Mouse (Mus musculus) MEL (cell line): ENCODE measurements around the gene Srp72. TPM values are rescaled to one million over a fixed set of nuclear protein-coding genes. Genes with fewer than 3 reads are reported as not detected.

Experiments
- DNase-seq: peaks from one replicate; pipeline ENCODE4 v3.0.0; 2011; ENCODE audit warnings: low read depth, low spot score
- H3K27ac ChIP-seq: 2 replicates; pipeline ENCODE4 v1.5.1; 2012; ENCODE audit warnings: low read depth, mild to moderate bottlenecking, control low read depth, low read length, moderate library complexity; ENCODE audit not compliant: control insufficient read depth
- H3K27me3 ChIP-seq, 2 experiments: fragments of 150-350 bp in 1 of 2; sonication (generic) in 1 of 2; 2 replicates each; pipeline ENCODE4 v1.6.1; 2012; ENCODE audit warnings: low read length in 2 of 2, mild to moderate bottlenecking in 2 of 2, improper control_type of control experiment in 1 of 2, moderate library complexity in 1 of 2; ENCODE audit not compliant: insufficient read depth in 2 of 2, control insufficient read depth in 1 of 2
- H3K36me3 ChIP-seq, 2 experiments: 2 replicates each; pipeline ENCODE4 v1.6.1; 2012 to 2014; ENCODE audit warnings: low read length in 2 of 2, improper control_type of control experiment in 1 of 2, inconsistent platforms in 1 of 2, mild to moderate bottlenecking in 1 of 2; ENCODE audit not compliant: insufficient read depth in 2 of 2, control insufficient read depth in 1 of 2
- H3K4me1 ChIP-seq, 2 experiments: fragments of 150-350 bp in 1 of 2; sonication (generic) in 1 of 2; 2 replicates each; pipeline ENCODE4 v1.6.1; 2012; ENCODE audit warnings: low read length in 2 of 2, improper control_type of control experiment in 1 of 2, mild to moderate bottlenecking in 1 of 2; ENCODE audit not compliant: insufficient read depth in 2 of 2, control insufficient read depth in 1 of 2
- H3K4me3 ChIP-seq, 2 experiments: fragments of 150-350 bp in 1 of 2; sonication (generic) in 1 of 2; 2 replicates each; pipeline ENCODE4 v1.5.1; 2012; ENCODE audit warnings: low read depth in 2 of 2, low read length in 2 of 2, mild to moderate bottlenecking in 2 of 2, moderate library complexity in 2 of 2, control low read depth in 1 of 2, improper control_type of control experiment in 1 of 2; ENCODE audit not compliant: control insufficient read depth in 1 of 2, insufficient read depth in 1 of 2
- H3K79me2 ChIP-seq: 2 replicates; pipeline ENCODE4 v1.6.1; 2012; ENCODE audit warnings: mild to moderate bottlenecking, low read length, moderate library complexity; ENCODE audit not compliant: control insufficient read depth, poor library complexity, insufficient read depth
- H3K9ac ChIP-seq: 2 replicates; pipeline ENCODE4 v1.6.1; 2012; ENCODE audit warnings: low read depth, mild to moderate bottlenecking, control low read depth, low read length, moderate library complexity; ENCODE audit not compliant: control insufficient read depth, poor library complexity, severe bottlenecking
- H3K9me3 ChIP-seq: fragments of 150-350 bp; sonication (generic); replicated peaks from 2 replicates; pipeline ENCODE4 v1.6.1; 2012; ENCODE audit warnings: mild to moderate bottlenecking, low read length, improper control_type of control experiment, moderate library complexity; ENCODE audit not compliant: insufficient read depth
- CHD2 ChIP-seq: IDR thresholded peaks from 2 replicates; pipeline ENCODE4 v1.6.1; 2011; ENCODE audit warnings: low read length, improper control_type of control experiment
- CTCF ChIP-seq, 3 experiments: IDR thresholded peaks in 2 of 3; conservative IDR thresholded peaks in 1 of 3; 2 replicates each; pipeline ENCODE4 v1.5.1; 2011 to 2012; ENCODE audit warnings: low read length in 3 of 3, low read depth in 2 of 3, mild to moderate bottlenecking in 2 of 3, improper control_type of control experiment in 1 of 3, inconsistent platforms in 1 of 3, mixed read lengths in 1 of 3, moderate library complexity in 1 of 3; ENCODE audit not compliant: control insufficient read depth in 1 of 3, insufficient read depth in 1 of 3, poor library complexity in 1 of 3, severe bottlenecking in 1 of 3
- ETS1 ChIP-seq: IDR thresholded peaks from 2 replicates; pipeline ENCODE4 v1.6.1; 2012; ENCODE audit warnings: low read depth, mild to moderate bottlenecking, inconsistent platforms, low read length, improper control_type of control experiment, moderate library complexity
- GABPA ChIP-seq: IDR thresholded peaks from 2 replicates; pipeline ENCODE4 v1.6.1; 2012; ENCODE audit warnings: low read depth, mild to moderate bottlenecking, inconsistent platforms, low read length, improper control_type of control experiment, moderate library complexity
- GATA1 ChIP-seq: IDR thresholded peaks from 2 replicates; pipeline ENCODE4 v1.6.1; 2011; ENCODE audit warnings: low read depth, low read length, improper control_type of control experiment
- HCFC1 ChIP-seq: IDR thresholded peaks from 2 replicates; pipeline ENCODE4 v1.6.1; 2012; ENCODE audit warnings: low read depth, mild to moderate bottlenecking, inconsistent platforms, low read length, improper control_type of control experiment, moderate library complexity
- JUND ChIP-seq: IDR thresholded peaks from 2 replicates; pipeline ENCODE4 v1.6.1; 2011; ENCODE audit warnings: low read depth, mild to moderate bottlenecking, improper control_type of control experiment, low read length
- MAFK ChIP-seq: IDR thresholded peaks from 2 replicates; pipeline ENCODE4 v1.6.1; 2011; ENCODE audit warnings: low read depth, mild to moderate bottlenecking, low read length, improper control_type of control experiment, borderline replicate concordance
- MAX ChIP-seq: IDR thresholded peaks from 2 replicates; pipeline ENCODE4 v1.6.1; 2011; ENCODE audit warnings: low read length, improper control_type of control experiment
- MAZ ChIP-seq: IDR thresholded peaks from 2 replicates; pipeline ENCODE4 v1.6.1; 2012; ENCODE audit warnings: low read depth, mild to moderate bottlenecking, inconsistent platforms, low read length, improper control_type of control experiment
- MEF2A ChIP-seq: IDR thresholded peaks from 2 replicates; pipeline ENCODE4 v1.6.1; 2014; ENCODE audit warnings: low read depth, mild to moderate bottlenecking, inconsistent platforms, low read length, improper control_type of control experiment; ENCODE audit not compliant: poor library complexity, insufficient replicate concordance, severe bottlenecking; ENCODE audit errors: extremely low read depth
- NRF1 ChIP-seq: IDR thresholded peaks from 2 replicates; pipeline ENCODE4 v1.6.1; 2014; ENCODE audit warnings: low read depth, mild to moderate bottlenecking, inconsistent platforms, low read length, improper control_type of control experiment, moderate library complexity; ENCODE audit not compliant: poor library complexity, insufficient read depth, severe bottlenecking
- POLR2A ChIP-seq, 2 experiments: IDR thresholded peaks; 2 replicates each; pipeline ENCODE4 v1.6.1; 2011 to 2012; ENCODE audit warnings: low read length in 2 of 2, mild to moderate bottlenecking in 2 of 2, control low read depth in 1 of 2, improper control_type of control experiment in 1 of 2, low read depth in 1 of 2, moderate library complexity in 1 of 2; ENCODE audit not compliant: control insufficient read depth in 1 of 2, insufficient read depth in 1 of 2, poor library complexity in 1 of 2
- POLR2AphosphoS2 ChIP-seq: IDR thresholded peaks from 2 replicates; pipeline ENCODE4 v1.6.1; 2011; ENCODE audit warnings: low read length, improper control_type of control experiment
- RCOR1 ChIP-seq: IDR thresholded peaks from 2 replicates; pipeline ENCODE4 v1.6.1; 2012; ENCODE audit warnings: low read depth, mild to moderate bottlenecking, inconsistent platforms, low read length, improper control_type of control experiment
- TBP ChIP-seq: IDR thresholded peaks from 2 replicates; pipeline ENCODE4 v1.8.0; 2011; ENCODE audit warnings: low read depth, low read length, improper control_type of control experiment
- TCF12 ChIP-seq: IDR thresholded peaks from 2 replicates; pipeline ENCODE4 v1.6.1; 2014; ENCODE audit warnings: low read depth, mild to moderate bottlenecking, inconsistent platforms, low read length, improper control_type of control experiment, moderate library complexity
- USF1 ChIP-seq: IDR thresholded peaks from 2 replicates; pipeline ENCODE4 v1.6.1; 2014; ENCODE audit warnings: low read depth, mild to moderate bottlenecking, inconsistent platforms, low read length, improper control_type of control experiment, moderate library complexity
- USF2 ChIP-seq, 2 experiments: IDR thresholded peaks; 2 replicates each; pipeline ENCODE4 v1.6.1; 2011 to 2012; ENCODE audit warnings: improper control_type of control experiment in 2 of 2, low read length in 2 of 2, borderline replicate concordance in 1 of 2, inconsistent platforms in 1 of 2, low read depth in 1 of 2, mild to moderate bottlenecking in 1 of 2; ENCODE audit not compliant: insufficient read depth in 1 of 2
- ZKSCAN1 ChIP-seq: IDR thresholded peaks from 2 replicates; pipeline ENCODE4 v1.6.1; 2012; ENCODE audit warnings: low read depth, mild to moderate bottlenecking, inconsistent platforms, low read length, improper control_type of control experiment, moderate library complexity
- ZMIZ1 ChIP-seq: IDR thresholded peaks from 2 replicates; pipeline ENCODE4 v1.6.1; 2012; ENCODE audit warnings: low read depth, mild to moderate bottlenecking, inconsistent platforms, low read length, improper control_type of control experiment, moderate library complexity
- polyA plus RNA-seq, 2 experiments: library from polyadenylated mRNA; stranded (reverse) in 1 of 2; unstranded in 1 of 2; fragments of >175 nt in 1 of 2; fragments of >200 nt in 1 of 2; gene quantifications; 2 replicates each; pipeline versions ENCODE4 v1.2.1 to v1.2.4; 2012; ENCODE audit warnings: low replicate concordance in 2 of 2, low read depth in 1 of 2; ENCODE audit not compliant: insufficient read length in 2 of 2, insufficient read depth in 1 of 2, missing spikeins in 1 of 2
- total RNA-seq: library from RNA; depleted of rRNA; stranded (reverse); fragments of 300-350 nt; gene quantifications from 2 replicates; pipeline ENCODE4 v1.2.3, GENCODE M21; 2012

Gene Srp72
- total and polyA plus RNA-seq, 3 experiments: 87.1 to 231 (median 140) TPM

- TF ChIP-seq TBP (no peak), CTCF (IDR thresholded peaks at IDR 0.05 in 2 of 3, conservative IDR thresholded peaks at IDR 0.05 in 1 of 3; ENCODE audit: control insufficient read depth in 1 of 3, insufficient read depth in 1 of 3, low read depth in 2 of 3, low read length in 3 of 3, poor library complexity in 1 of 3, severe bottlenecking in 1 of 3) (no peak), CHD2 (no peak), USF2 (IDR thresholded peaks at IDR 0.05; ENCODE audit: borderline replicate concordance in 1 of 2, insufficient read depth in 1 of 2, low read depth in 1 of 2, low read length in 2 of 2) (no peak), MAZ (peak; percentile 57; the same call in 1 of the 2 replicates), ETS1 (peak; percentile 74), MEF2A (no peak), RCOR1 (no peak; the same call in 1 of the 2 replicates), POLR2AphosphoS2 (peak; percentile 39; the same call in 1 of the 2 replicates), USF1 (no peak), NRF1 (no peak), ZMIZ1 (no peak), MAFK (0 out of 2 replicates have a peak, but pooled peaks have one; percentile 30), HCFC1 (peak; percentile 21; the same call in 1 of the 2 replicates), GABPA (no peak), JUND (no peak), POLR2A (IDR thresholded peaks at IDR 0.05; ENCODE audit: control insufficient read depth in 1 of 2, insufficient read depth in 1 of 2, low read depth in 1 of 2, low read length in 2 of 2, poor library complexity in 1 of 2) (no peak), TCF12 (peak; percentile 91)
- TF ChIP-seq, all 39 proteins: peak for 15
Observed at GRCm38 (mm10) chr5:77011082-77011481, 36.6 kb downstream of the Srp72 start (continued).

- no peak for DNase-seq
- H3K9me3 ChIP-seq: no peaks in the 10 kb centered on the region
Observed at GRCm38 (mm10) chr5:77013171-77013570, 38.7 kb downstream of the Srp72 start.

More at GRCm38 (mm10) chr5:77013171-77013570, 38.7 kb downstream of the Srp72 start:
- Histone ChIP-seq H3K36me3 (peaks cover 0 to 23% of the 10 kb centered on the region in 2 experiments; a peak in 2 of 4 replicates), H3K27ac (no peak overlapping the region), H3K4me1 (peaks cover 12 to 16% of the 10 kb centered on the region in 2 experiments), H3K27me3 (no peaks in the 10 kb centered on the region), H3K9ac (no peak overlapping the region), H3K79me2 (no peaks in the 10 kb centered on the region), H3K4me3 (no peak overlapping the region)
- TF ChIP-seq MAX (no peak), CTCF (IDR thresholded peaks at IDR 0.05 in 2 of 3, conservative IDR thresholded peaks at IDR 0.05 in 1 of 3; ENCODE audit: control insufficient read depth in 1 of 3, insufficient read depth in 1 of 3, low read depth in 2 of 3, low read length in 3 of 3, poor library complexity in 1 of 3, severe bottlenecking in 1 of 3) (no peak), GABPA (no peak), ETS1 (no peak), NRF1 (no peak), TBP (no peak), ZKSCAN1 (no peak), GATA1 (no peak)
